Mouse (Mus musculus) CH12.LX (cell line): ENCODE measurements around the gene Ank3.

ENCODE experiments used
- CHD1 ChIP-seq: IDR thresholded peaks from 2 replicates; pipeline ENCODE4 v1.6.1; 2012; ENCODE audit warnings: low read depth, low read length, improper control_type of control experiment, inconsistent platforms
- CTCF ChIP-seq, 2 experiments: IDR thresholded peaks in 1 of 2; conservative IDR thresholded peaks in 1 of 2; 2 replicates each; pipeline ENCODE4 v1.5.1; 2011 to 2012; ENCODE audit warnings: low read depth in 2 of 2, low read length in 2 of 2, improper control_type of control experiment in 1 of 2, inconsistent platforms in 1 of 2, mild to moderate bottlenecking in 1 of 2, moderate library complexity in 1 of 2
- E2F4 ChIP-seq: IDR thresholded peaks from 2 replicates; pipeline ENCODE4 v1.6.1; 2011; ENCODE audit warnings: low read depth, low read length, improper control_type of control experiment; ENCODE audit not compliant: insufficient replicate concordance
- EP300 ChIP-seq: IDR thresholded peaks from 2 replicates; pipeline ENCODE4 v1.6.1; 2011; ENCODE audit warnings: low read length, improper control_type of control experiment
- ETS1 ChIP-seq: conservative IDR thresholded peaks from 2 replicates; pipeline ENCODE4 v1.6.1; 2012; ENCODE audit warnings: low read depth, mild to moderate bottlenecking, inconsistent platforms, low read length, improper control_type of control experiment, moderate library complexity
- HCFC1 ChIP-seq: IDR thresholded peaks from 2 replicates; pipeline ENCODE4 v1.6.1; 2012; ENCODE audit warnings: low read depth, mild to moderate bottlenecking, inconsistent platforms, low read length, improper control_type of control experiment
- KAT2A ChIP-seq: IDR thresholded peaks from 2 replicates; pipeline ENCODE4 v1.6.1; 2012; ENCODE audit warnings: low read length, improper control_type of control experiment, inconsistent platforms; ENCODE audit not compliant: insufficient replicate concordance
- MAX ChIP-seq: IDR thresholded peaks from 2 replicates; pipeline ENCODE4 v1.6.1; 2011; ENCODE audit warnings: low read length, improper control_type of control experiment
- MYC ChIP-seq: IDR thresholded peaks from 2 replicates; pipeline ENCODE4 v1.6.1; 2011; ENCODE audit warnings: low read depth, mild to moderate bottlenecking, improper control_type of control experiment, low read length
- POLR2A ChIP-seq: IDR thresholded peaks from 2 replicates; pipeline ENCODE4 v1.6.1; 2011; ENCODE audit warnings: low read depth, mild to moderate bottlenecking, improper control_type of control experiment, low read length
- USF1 ChIP-seq: IDR thresholded peaks from 2 replicates; pipeline ENCODE4 v1.6.1; 2014; ENCODE audit warnings: low read depth, mild to moderate bottlenecking, inconsistent platforms, low read length, improper control_type of control experiment
- USF2 ChIP-seq: conservative IDR thresholded peaks from 2 replicates; pipeline ENCODE4 v1.6.1; 2011; ENCODE audit warnings: low read depth, low read length, improper control_type of control experiment
- ZMIZ1 ChIP-seq: IDR thresholded peaks from 2 replicates; pipeline ENCODE4 v1.6.1; 2012; ENCODE audit warnings: low read depth, mild to moderate bottlenecking, inconsistent platforms, low read length, improper control_type of control experiment

GRCm38 (mm10) chr10:69870348-69870747 lies 471.8 kb downstream of the Ank3 start:
- no peak for TF ChIP-seq POLR2A
- TF ChIP-seq USF1: no peak
- TF ChIP-seq USF2: no peak
- peak; percentile 55 to 97 for TF ChIP-seq CTCF (conservative IDR thresholded peaks at IDR 0.05 in 1 of 2, IDR thresholded peaks at IDR 0.05 in 1 of 2; ENCODE audit: low read depth in 2 of 2, low read length in 2 of 2)
- no peak for TF ChIP-seq ZMIZ1
- no peak for TF ChIP-seq HCFC1
- TF ChIP-seq E2F4: no peak
- no peak for TF ChIP-seq EP300
- TF ChIP-seq MAX: no peak
- no peak for TF ChIP-seq KAT2A
- TF ChIP-seq MYC: no peak
- TF ChIP-seq ETS1: no peak
- TF ChIP-seq CHD1: no peak
